Comparison of ENCODE assay signal across 8 mouse cellular contexts in genomic region chr2:62412081-62412821, GRCm38 (mm10). TPM values are rescaled to one million over a fixed set of nuclear protein-coding genes. Genes with fewer than 3 reads are reported as not detected.
DNase-seq lines count a peak whose midpoint lies in the region; ATAC-seq and TF ChIP-seq lines count a peak whose summit lies in the region.

Gene Dpp4 (minus strand): TSS chr2:62412231.

- peak within 1 kb of the TSS; percentile 85 for H3K4me2 ChIP-seq in lung, embryonic 14.5 days
- peak within 1 kb of the TSS; percentile 64 for H3K4me2 ChIP-seq in embryonic facial prominence, embryonic 12.5 days (replicated peaks)
- H3K4me2 ChIP-seq in intestine, postnatal 0 days (replicated peaks; ENCODE audit: low read depth) = peak within 1 kb of the TSS; percentile 89
- H3K4me2 ChIP-seq in neural tube, embryonic 15.5 days = peak within 1 kb of the TSS; percentile 88

- 55% methylated on average over 13 of the region's 13 CpGs for WGBS in lung, embryonic 14.5 days
- 54% methylated on average over 13 of the region's 13 CpGs for WGBS in embryonic facial prominence, embryonic 12.5 days
- whole genome bisulfite sequencing in intestine, postnatal 0 days = 43% methylated on average over 13 of the region's 13 CpGs
- WGBS in neural tube, embryonic 15.5 days = 53% methylated on average over 13 of the region's 13 CpGs

- no peaks in the 10 kb centered on the region for H3K4me1 ChIP-seq in lung, embryonic 14.5 days (ENCODE audit: insufficient read depth)
- H3K4me1 ChIP-seq in embryonic facial prominence, embryonic 12.5 days = no peaks in the 10 kb centered on the region
- peaks cover 8% of the 10 kb centered on the region; the same call in 1 of the 2 replicates for H3K4me1 ChIP-seq in intestine, postnatal 0 days (replicated peaks; ENCODE audit: control insufficient read depth, insufficient read depth, low read length)
- H3K4me1 ChIP-seq in neural tube, embryonic 15.5 days = peaks cover 10% of the 10 kb centered on the region

- ATAC-seq in lung, embryonic 14.5 days (ENCODE audit: insufficient read depth) = peak; percentile 8; the same call in 1 of the 2 replicates
- ATAC-seq in embryonic facial prominence, embryonic 12.5 days (ENCODE audit: insufficient number of reproducible peaks, insufficient read depth, low FRiP score, low TSS enrichment) = no peak
- ATAC-seq in intestine, postnatal 0 days = 0 out of 2 replicates have a peak, but pooled peaks have one; percentile 2
- no peak for ATAC-seq in neural tube, embryonic 15.5 days (ENCODE audit: low FRiP score)

- H3K9me3 ChIP-seq in lung, embryonic 14.5 days (ENCODE audit: low read depth, low read length) = no peaks in the 10 kb centered on the region
- H3K9me3 ChIP-seq in embryonic facial prominence, embryonic 12.5 days = no peaks in the 10 kb centered on the region
- H3K9me3 ChIP-seq in intestine, postnatal 0 days (ENCODE audit: control insufficient read depth) = no peaks in the 10 kb centered on the region
- no peaks in the 10 kb centered on the region for H3K9me3 ChIP-seq in neural tube, embryonic 15.5 days (replicated peaks)

- no peak for DNase-seq in lung, embryonic 14.5 days
- no peak for DNase-seq in lung, postnatal 25 days (ENCODE audit: low spot score)
- DNase-seq in cerebellum, adult 11 months = no peak
- no peak for DNase-seq in spleen, postnatal 4 days (ENCODE audit: low spot score in 2 of 2)
- DNase-seq in adrenal gland, postnatal 25 days = no peak

- no peaks in the 10 kb centered on the region for H3K36me3 ChIP-seq in lung, embryonic 14.5 days (ENCODE audit: insufficient read depth)
- H3K36me3 ChIP-seq in embryonic facial prominence, embryonic 12.5 days = no peaks in the 10 kb centered on the region
- no peaks in the 10 kb centered on the region for H3K36me3 ChIP-seq in intestine, postnatal 0 days (ENCODE audit: control insufficient read depth, insufficient read depth)
- no peaks in the 10 kb centered on the region for H3K36me3 ChIP-seq in neural tube, embryonic 15.5 days

- peak within 1 kb of the TSS; percentile 52 for H3K9ac ChIP-seq in lung, embryonic 14.5 days
- H3K9ac ChIP-seq in embryonic facial prominence, embryonic 12.5 days = peak within 1 kb of the TSS; percentile 20
- peak within 1 kb of the TSS; percentile 68 for H3K9ac ChIP-seq in intestine, postnatal 0 days (ENCODE audit: low read depth, low read length)
- H3K9ac ChIP-seq in neural tube, embryonic 15.5 days (replicated peaks) = peak within 1 kb of the TSS; percentile 31

- TF ChIP-seq CTCF in lung, embryonic 14.5 days (IDR thresholded peaks at IDR 0.05; ENCODE audit: low read depth) = no peak
- TF ChIP-seq CTCF in intestine, postnatal 0 days (IDR thresholded peaks at IDR 0.05; ENCODE audit: low read depth) = no peak

- peak within 1 kb of the TSS; percentile 61 for H3K27ac ChIP-seq in lung, embryonic 14.5 days (ENCODE audit: low read depth)
- H3K27ac ChIP-seq in embryonic facial prominence, embryonic 12.5 days = no peak within 1 kb of the TSS
- H3K27ac ChIP-seq in intestine, postnatal 0 days (ENCODE audit: low read depth, low read length) = peak within 1 kb of the TSS; percentile 85
- H3K27ac ChIP-seq in neural tube, embryonic 15.5 days (replicated peaks) = no peak within 1 kb of the TSS

- no peaks in the 10 kb centered on the region for H3K27me3 ChIP-seq in lung, embryonic 14.5 days (ENCODE audit: insufficient read depth, low read length)
- H3K27me3 ChIP-seq in embryonic facial prominence, embryonic 12.5 days = 0 out of 2 replicates have a peak, but pooled peaks cover 6% of the 10 kb centered on the region
- H3K27me3 ChIP-seq in intestine, postnatal 0 days (replicated peaks; ENCODE audit: control insufficient read depth, insufficient read depth, low read length) = no peaks in the 10 kb centered on the region
- H3K27me3 ChIP-seq in neural tube, embryonic 15.5 days (replicated peaks) = peaks cover 10% of the 10 kb centered on the region; the same call in 1 of the 2 replicates

- H3K4me3 ChIP-seq in lung, embryonic 14.5 days (ENCODE audit: low read depth, low read length) = peak within 1 kb of the TSS; percentile 42
- H3K4me3 ChIP-seq in embryonic facial prominence, embryonic 12.5 days = peak within 1 kb of the TSS; percentile 36
- H3K4me3 ChIP-seq in intestine, postnatal 0 days (ENCODE audit: low read depth, low read length) = peak within 1 kb of the TSS; percentile 56
- peak within 1 kb of the TSS; percentile 40 for H3K4me3 ChIP-seq in neural tube, embryonic 15.5 days (replicated peaks)

RNA-seq across cellular contexts. Expression of gene Dpp4, which starts in this region (rescaled TPM):
- polyA plus RNA-seq in lung, embryonic 14.5 days (2014; fragmentation: Nextera tagmentation; extraction: Ambion mirVana) = 23.7 and 25.3 TPM in 2 replicates
- 0.92 and 0.95 TPM in 2 replicates for polyA plus RNA-seq in embryonic facial prominence, embryonic 12.5 days (2016; fragmentation: Nextera tagmentation; extraction: Ambion mirVana)
- 56.0 and 70.4 TPM in 2 replicates for polyA plus RNA-seq in intestine, postnatal 0 days (2015; fragmentation: Nextera tagmentation; extraction: Ambion mirVana)
- 2.4 and 17.8 TPM in 2 replicates for polyA plus RNA-seq in neural tube, embryonic 15.5 days (2015; fragmentation: Nextera tagmentation; extraction: Ambion mirVana)
- 0.70 and 2.9 TPM in 2 replicates for total RNA-seq in adrenal gland, postnatal 25 days (2021)

Comparison
In these comparisons a context has a peak if more than half of its experiments do, and no peak if none do; other contexts are left out.
1. ATAC-seq: peak in lung, embryonic 14.5 days (single experiment) and intestine, postnatal 0 days (single experiment); none in embryonic facial prominence, embryonic 12.5 days (single experiment) and neural tube, embryonic 15.5 days (single experiment).
2. H3K27ac ChIP-seq: peak in lung, embryonic 14.5 days (single experiment) and intestine, postnatal 0 days (single experiment); none in embryonic facial prominence, embryonic 12.5 days (single experiment) and neural tube, embryonic 15.5 days (single experiment).
3. Peak in every context shown above with its lines, with median percentiles within 50 percentile points of each other: H3K4me2 ChIP-seq, H3K4me3 ChIP-seq and H3K9ac ChIP-seq.